Mouse (Mus musculus) embryonic facial prominence, embryonic 15.5 days (tissue): ENCODE measurements around the gene Smco4. TPM values are rescaled to one million over a fixed set of nuclear protein-coding genes. Genes with fewer than 3 reads are reported as not detected.

Experiments
- ATAC-seq: fragments of 200-750 bp; cut with Nextera tagmentation; 2 replicates; pipeline ENCODE4 v1.8.0; 2017; ENCODE audit warnings: low read depth, moderate TSS enrichment; ENCODE audit not compliant: insufficient number of reproducible peaks, low FRiP score, low TSS enrichment
- H3K27ac ChIP-seq: fragments of 300-500 bp; sonication (generic); replicated peaks from 2 replicates; pipeline ENCODE4 v1.5.1; 2015; ENCODE audit warnings: mild to moderate bottlenecking, inconsistent platforms
- H3K27me3 ChIP-seq: fragments of 300-500 bp; sonication (generic); 2 replicates; pipeline ENCODE4 v1.6.1; 2015; ENCODE audit warnings: inconsistent platforms
- H3K36me3 ChIP-seq: fragments of 300-500 bp; sonication (generic); 2 replicates; pipeline ENCODE4 v1.6.1; 2015; ENCODE audit warnings: mild to moderate bottlenecking, inconsistent platforms
- H3K4me1 ChIP-seq: fragments of 300-500 bp; sonication (generic); 2 replicates; pipeline ENCODE4 v1.6.1; 2015; ENCODE audit warnings: inconsistent platforms
- H3K4me2 ChIP-seq: fragments of 300-500 bp; sonication (generic); replicated peaks from 2 replicates; pipeline ENCODE4 v1.6.1; 2015; ENCODE audit warnings: mild to moderate bottlenecking, inconsistent platforms
- H3K4me3 ChIP-seq: fragments of 300-500 bp; sonication (generic); replicated peaks from 2 replicates; pipeline ENCODE4 v1.5.1; 2015; ENCODE audit warnings: mild to moderate bottlenecking, inconsistent platforms
- H3K9ac ChIP-seq: fragments of 300-500 bp; sonication (generic); 2 replicates; pipeline ENCODE4 v1.6.1; 2015; ENCODE audit warnings: inconsistent platforms
- H3K9me3 ChIP-seq: fragments of 300-500 bp; sonication (generic); replicated peaks from 2 replicates; pipeline ENCODE4 v1.6.1; 2016; ENCODE audit warnings: inconsistent platforms
- WGBS: fragments of 180-500 bp; shearing (Covaris S2); methylation state at CpG from one replicate; pipeline ENCODE4 v1.1.7; 2015; 5-methylcytosine and 5-hydroxymethylcytosine counted together
- polyA plus RNA-seq: library from polyadenylated mRNA; unstranded; fragments of >200 nt; fragmentation: Nextera tagmentation; extraction: Ambion mirVana; gene quantifications from 2 replicates; pipeline ENCODE4 v1.2.1, GENCODE M21; 2015

Smco4 gene
- polyA plus RNA-seq, 1 experiment from 2014 or later: 3.2 TPM

- no peak overlapping the region for H3K4me3 ChIP-seq
- H3K9me3 ChIP-seq: no peaks in the 10 kb centered on the region
- no peaks in the 10 kb centered on the region for H3K27me3 ChIP-seq
- 55% methylated on average over 8 of the region's 8 CpGs for WGBS
- no peak for ATAC-seq
- no peak overlapping the region for H3K4me2 ChIP-seq
- peaks cover 22% of the 10 kb centered on the region for H3K4me1 ChIP-seq
- H3K9ac ChIP-seq: no peak overlapping the region
- no peaks in the 10 kb centered on the region for H3K36me3 ChIP-seq
- no peak overlapping the region for H3K27ac ChIP-seq
These were observed 36.2 kb downstream of the Smco4 start for GRCm38 (mm10) chr9:15529275-15529964.

GRCm38 (mm10) chr9:15529965-15530320, 36.7 kb downstream of the Smco4 start:
- Histone ChIP-seq H3K4me2 (no peak overlapping the region), H3K9ac (no peak overlapping the region), H3K9me3 (no peaks in the 10 kb centered on the region), H3K4me1 (peaks cover 27% of the 10 kb centered on the region), H3K27ac (no peak overlapping the region), H3K27me3 (no peaks in the 10 kb centered on the region), H3K36me3 (no peaks in the 10 kb centered on the region), H3K4me3 (no peak overlapping the region)
- no peak for ATAC-seq
- 88% methylated on average over 2 of the region's 2 CpGs for WGBS

- ATAC-seq: no peak
- H3K27ac ChIP-seq: no peak overlapping the region
- H3K4me3 ChIP-seq: no peak overlapping the region
- no peaks in the 10 kb centered on the region for H3K9me3 ChIP-seq
- WGBS: 75% methylated on average over 5 of the region's 5 CpGs
- no peak overlapping the region for H3K4me2 ChIP-seq
- no peaks in the 10 kb centered on the region for H3K27me3 ChIP-seq
- peaks cover 29% of the 10 kb centered on the region for H3K4me1 ChIP-seq
- no peaks in the 10 kb centered on the region for H3K36me3 ChIP-seq
- no peak overlapping the region for H3K9ac ChIP-seq
These were observed 38.0 kb downstream of the Smco4 start for GRCm38 (mm10) chr9:15531204-15531603.

GRCm38 (mm10) chr9:15533336-15534070, 40.3 kb downstream of the Smco4 start:
- 67% methylated on average over 11 of the region's 11 CpGs for WGBS
- Histone ChIP-seq H3K27ac (no peak overlapping the region), H3K27me3 (no peaks in the 10 kb centered on the region), H3K4me1 (peaks cover 27% of the 10 kb centered on the region), H3K4me3 (no peak overlapping the region), H3K9me3 (no peaks in the 10 kb centered on the region), H3K4me2 (no peak overlapping the region), H3K36me3 (no peaks in the 10 kb centered on the region), H3K9ac (no peak overlapping the region)
- no peak for ATAC-seq

GRCm38 (mm10) chr9:15534110-15534509, 40.9 kb downstream of the Smco4 start:
- no peak for ATAC-seq
- 74% methylated on average over 2 of the region's 2 CpGs for WGBS
- no peaks in the 10 kb centered on the region for H3K36me3 ChIP-seq
- H3K4me2 ChIP-seq: no peak overlapping the region
- H3K4me1 ChIP-seq: peaks cover 22% of the 10 kb centered on the region
- H3K9ac ChIP-seq: no peak overlapping the region
- H3K4me3 ChIP-seq: no peak overlapping the region
- no peaks in the 10 kb centered on the region for H3K9me3 ChIP-seq
- no peaks in the 10 kb centered on the region for H3K27me3 ChIP-seq
- H3K27ac ChIP-seq: no peak overlapping the region; the same call in 1 of the 2 replicates

- no peak for ATAC-seq
- Histone ChIP-seq H3K9ac (no peak overlapping the region), H3K36me3 (no peaks in the 10 kb centered on the region), H3K27ac (no peak overlapping the region), H3K4me3 (no peak overlapping the region), H3K4me2 (no peak overlapping the region), H3K27me3 (no peaks in the 10 kb centered on the region), H3K4me1 (peaks cover 17% of the 10 kb centered on the region; the same call in 1 of the 2 replicates), H3K9me3 (no peaks in the 10 kb centered on the region)
- WGBS: 48% methylated on average over 5 of the region's 5 CpGs
These were observed 42.2 kb downstream of the Smco4 start for GRCm38 (mm10) chr9:15535418-15535817.

GRCm38 (mm10) chr9:15536861-15537426, 43.7 kb downstream of the Smco4 start:
- Histone ChIP-seq H3K27ac (no peak overlapping the region), H3K4me1 (peaks cover 17% of the 10 kb centered on the region), H3K9me3 (no peaks in the 10 kb centered on the region), H3K27me3 (no peaks in the 10 kb centered on the region), H3K9ac (no peak overlapping the region), H3K36me3 (no peaks in the 10 kb centered on the region), H3K4me3 (no peak overlapping the region), H3K4me2 (no peak overlapping the region)
- ATAC-seq: peak; percentile 27; the same call in 1 of the 2 replicates
- 90% methylated on average over 5 of the region's 5 CpGs for WGBS

GRCm38 (mm10) chr9:15537455-15538048, 44.3 kb downstream of the Smco4 start:
- WGBS: 82% methylated on average over 3 of the region's 3 CpGs
- H3K4me1 ChIP-seq: peaks cover 17% of the 10 kb centered on the region
- no peak overlapping the region for H3K9ac ChIP-seq
- no peak overlapping the region for H3K4me3 ChIP-seq
- H3K27me3 ChIP-seq: no peaks in the 10 kb centered on the region
- no peak overlapping the region for H3K27ac ChIP-seq
- H3K9me3 ChIP-seq: no peaks in the 10 kb centered on the region
- no peak for ATAC-seq
- no peak overlapping the region for H3K4me2 ChIP-seq
- H3K36me3 ChIP-seq: no peaks in the 10 kb centered on the region

GRCm38 (mm10) chr9:15538979-15539533, 45.8 kb downstream of the Smco4 start:
- WGBS: 82% methylated on average over 8 of the region's 8 CpGs
- H3K27me3 ChIP-seq: no peaks in the 10 kb centered on the region
- H3K9me3 ChIP-seq: no peaks in the 10 kb centered on the region
- no peaks in the 10 kb centered on the region for H3K36me3 ChIP-seq
- peaks cover 11% of the 10 kb centered on the region for H3K4me1 ChIP-seq
- no peak for ATAC-seq
- no peak overlapping the region for H3K9ac ChIP-seq
- H3K4me3 ChIP-seq: no peak overlapping the region
- no peak overlapping the region for H3K4me2 ChIP-seq
- H3K27ac ChIP-seq: no peak overlapping the region

- Histone ChIP-seq H3K4me2 (no peak overlapping the region), H3K27ac (no peak overlapping the region), H3K9me3 (no peaks in the 10 kb centered on the region), H3K4me3 (no peak overlapping the region), H3K4me1 (no peaks in the 10 kb centered on the region; the same call in 1 of the 2 replicates), H3K36me3 (no peaks in the 10 kb centered on the region), H3K9ac (no peak overlapping the region), H3K27me3 (no peaks in the 10 kb centered on the region)
- no peak for ATAC-seq
- 54% methylated on average over 5 of the region's 5 CpGs for WGBS
These were observed 48.6 kb downstream of the Smco4 start for GRCm38 (mm10) chr9:15541735-15542354.
